Mouse (Mus musculus) erythroblast, embryonic 14.5 days (primary cell): ENCODE results near the gene Arid5b.

Experiments used
- GATA1 ChIP-seq: IDR thresholded peaks from 2 replicates; pipeline ENCODE4 v1.6.1; 2012; ENCODE audit warnings: low read length, inconsistent platforms, mixed read lengths
- TAL1 ChIP-seq: IDR thresholded peaks from 3 replicates; pipeline ENCODE4 v1.6.1; 2012; ENCODE audit warnings: low read length, inconsistent platforms, mixed read lengths

- TF ChIP-seq GATA1, result no peak
- TF ChIP-seq TAL1, result no peak
Observed at GRCm38 (mm10) chr10:68141567-68141966, 137.0 kb downstream of the Arid5b start.
